Mouse (Mus musculus) myocyte (in vitro differentiated cells): ENCODE results near the gene Kdm4b.

Experiments
- CEBPB ChIP-seq: IDR thresholded peaks from 2 replicates; pipeline ENCODE4 v1.6.1; 2011; ENCODE audit warnings: mild to moderate bottlenecking, moderate library complexity; ENCODE audit not compliant: poor library complexity, insufficient read depth, severe bottlenecking
- MYOD1 ChIP-seq, 3 experiments: IDR thresholded peaks; one replicate each; pipeline ENCODE4 v1.6.1; 2011; ENCODE audit warnings: control low read depth in 2 of 3, low read depth in 2 of 3, mild to moderate bottlenecking in 2 of 3, moderate library complexity in 1 of 3; ENCODE audit not compliant: insufficient read length in 2 of 3, control insufficient read depth in 1 of 3
- MYOG ChIP-seq, 3 experiments: IDR thresholded peaks; one replicate each; pipeline ENCODE4 v1.6.1; 2011; ENCODE audit warnings: control low read depth in 2 of 3, low read depth in 2 of 3, mild to moderate bottlenecking in 2 of 3; ENCODE audit not compliant: insufficient read length in 2 of 3, control insufficient read depth in 1 of 3, insufficient read depth in 1 of 3
- POLR2A ChIP-seq: IDR thresholded peaks from one replicate; pipeline ENCODE4 v1.6.1; 2011; ENCODE audit warnings: low read depth, mild to moderate bottlenecking, control low read depth, moderate library complexity; ENCODE audit not compliant: insufficient read length
- POLR2AphosphoS2 ChIP-seq: IDR thresholded peaks from one replicate; pipeline ENCODE4 v1.6.1; 2011; ENCODE audit warnings: low read depth, control low read depth; ENCODE audit not compliant: insufficient read length
- REST ChIP-seq: IDR thresholded peaks from one replicate; pipeline ENCODE4 v1.6.1; 2011; ENCODE audit warnings: mild to moderate bottlenecking, control low read depth, moderate library complexity; ENCODE audit not compliant: insufficient read depth, insufficient read length
- USF1 ChIP-seq: IDR thresholded peaks from one replicate; pipeline ENCODE4 v1.6.1; 2011; ENCODE audit warnings: low read depth, mild to moderate bottlenecking, control low read depth, moderate library complexity

DNA sequence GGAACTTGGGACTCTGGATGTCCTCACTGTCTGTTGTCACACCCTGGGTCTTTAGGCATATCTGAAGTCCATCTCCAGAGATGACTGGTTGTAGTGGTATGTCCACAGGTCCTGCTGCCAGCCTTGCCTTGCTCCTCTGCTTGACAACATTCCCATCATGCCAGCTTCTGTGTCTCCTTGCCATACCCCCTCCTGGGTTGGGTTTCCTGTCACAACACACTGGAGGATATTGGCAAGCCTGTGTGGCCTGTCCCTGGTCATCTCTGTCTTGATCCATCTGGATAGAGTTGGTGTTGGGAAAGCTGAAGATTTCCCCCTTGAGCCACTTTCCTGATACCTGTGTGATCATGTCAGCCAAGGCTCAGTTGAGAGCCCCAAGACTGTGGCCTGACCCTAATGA is 14.9 kb downstream of the Kdm4b start:
- TF ChIP-seq MYOD1 (IDR thresholded peaks at IDR 0.05; ENCODE audit: control insufficient read depth in 1 of 3, insufficient read length in 2 of 3, low read depth in 2 of 3) (no peak), POLR2AphosphoS2 (no peak), POLR2A (no peak), MYOG (IDR thresholded peaks at IDR 0.05; ENCODE audit: control insufficient read depth in 1 of 3, insufficient read depth in 1 of 3, insufficient read length in 2 of 3, low read depth in 2 of 3) (no peak), CEBPB (no peak), REST (no peak), USF1 (no peak)
